Mouse (Mus musculus) heart, adult 2 months (tissue): Measurements from ENCODE around the gene Slc51b.

ENCODE experiments used
- CTCF ChIP-seq: fragments of 200-600 bp; IDR thresholded peaks from 2 replicates; pipeline ENCODE4 v1.8.1; 2022; ENCODE audit warnings: antibody characterized with exemption, mild to moderate bottlenecking, moderate library complexity
- EP300 ChIP-seq: fragments of 200-500 bp; IDR thresholded peaks from 2 replicates; pipeline ENCODE4 v1.6.1; 2011; ENCODE audit warnings: low read depth, low read length, control low read depth; ENCODE audit not compliant: insufficient read depth
- POLR2A ChIP-seq: fragments of 200-500 bp; IDR thresholded peaks from 2 replicates; pipeline ENCODE4 v1.6.1; 2011; ENCODE audit warnings: mild to moderate bottlenecking, low read depth, low read length, control low read depth; ENCODE audit not compliant: insufficient read depth

DNA sequence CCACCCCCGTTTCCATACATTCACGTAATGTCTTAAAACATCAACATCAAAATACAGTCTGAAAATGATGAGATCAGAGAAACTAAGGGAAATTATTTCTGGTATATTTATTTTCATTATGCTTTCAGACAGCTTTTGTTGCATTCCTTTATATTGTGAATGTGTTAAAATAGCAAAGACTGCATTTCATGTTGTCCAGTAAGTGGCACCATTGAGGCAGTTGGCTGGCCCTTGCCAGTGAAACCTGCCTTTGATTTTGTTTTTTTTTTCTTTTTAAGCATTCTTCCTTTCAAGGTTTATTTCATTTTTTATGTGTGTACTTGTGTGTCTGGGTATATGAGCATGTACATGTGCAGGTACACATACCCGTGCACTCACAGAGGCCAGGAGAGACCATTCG is 21.9 kb upstream of the Slc51b start:
- TF ChIP-seq CTCF = no peak
- TF ChIP-seq EP300 = no peak
- no peak for TF ChIP-seq POLR2A
